Mouse (Mus musculus) lung, embryonic 14.5 days (tissue): ENCODE measurements around the gene C2cd4a. TPM values are rescaled to one million over a fixed set of nuclear protein-coding genes. Genes with fewer than 3 reads are reported as not detected.

Source experiments
- ATAC-seq: fragments of 200-750 bp; cut with Nextera tagmentation; 2 replicates; pipeline ENCODE4 v1.8.0; 2017; ENCODE audit warnings: mild to moderate bottlenecking, moderate TSS enrichment, moderate library complexity; ENCODE audit not compliant: insufficient read depth
- DNase-seq: peaks from one replicate; pipeline ENCODE4 v3.0.0-alpha.2; 2015
- H3K27ac ChIP-seq: fragments of 300-500 bp; sonication (generic); 2 replicates; pipeline ENCODE4 v1.5.1; 2014; ENCODE audit warnings: low read depth, mild to moderate bottlenecking, moderate library complexity
- H3K27me3 ChIP-seq: fragments of 300-500 bp; sonication (generic); 2 replicates; pipeline ENCODE4 v1.6.1; 2014; ENCODE audit warnings: low read length, control low read depth; ENCODE audit not compliant: insufficient read depth
- H3K36me3 ChIP-seq: fragments of 300-500 bp; sonication (generic); 2 replicates; pipeline ENCODE4 v1.6.1; 2014; ENCODE audit warnings: control low read depth; ENCODE audit not compliant: insufficient read depth
- H3K4me1 ChIP-seq: fragments of 300-500 bp; sonication (generic); 2 replicates; pipeline ENCODE4 v1.6.1; 2014; ENCODE audit warnings: antibody characterized with exemption, control low read depth; ENCODE audit not compliant: insufficient read depth
- H3K4me2 ChIP-seq: fragments of 300-500 bp; sonication (generic); 2 replicates; pipeline ENCODE4 v1.6.1; 2014; ENCODE audit warnings: mild to moderate bottlenecking
- H3K4me3 ChIP-seq: fragments of 300-500 bp; sonication (generic); 2 replicates; pipeline ENCODE4 v1.5.1; 2014; ENCODE audit warnings: low read depth, low read length
- H3K9ac ChIP-seq: fragments of 300-500 bp; sonication (generic); 2 replicates; pipeline ENCODE4 v1.6.1; 2014
- H3K9me3 ChIP-seq: fragments of 300-500 bp; sonication (generic); 2 replicates; pipeline ENCODE4 v1.6.1; 2016; ENCODE audit warnings: low read depth, low read length, control low read depth
- CTCF ChIP-seq: IDR thresholded peaks from 2 replicates; pipeline ENCODE4 v1.5.1; 2016; ENCODE audit warnings: antibody characterized with exemption, low read depth
- WGBS: fragments of 180-500 bp; shearing (Covaris S2); extraction: QIAGEN DNeasy Blood & Tissue Kit; methylation state at CpG from one replicate; pipeline ENCODE4 v1.1.7; 2014; 5-methylcytosine and 5-hydroxymethylcytosine counted together
- polyA plus RNA-seq: library from polyadenylated mRNA; unstranded; fragments of >200 nt; fragmentation: Nextera tagmentation; extraction: Ambion mirVana; gene quantifications from 2 replicates; pipeline ENCODE4 v1.2.1, GENCODE M21; 2014

The C2cd4a gene
- polyA plus RNA-seq, 1 experiment from 2014 or later = 1.9 TPM

DNA sequence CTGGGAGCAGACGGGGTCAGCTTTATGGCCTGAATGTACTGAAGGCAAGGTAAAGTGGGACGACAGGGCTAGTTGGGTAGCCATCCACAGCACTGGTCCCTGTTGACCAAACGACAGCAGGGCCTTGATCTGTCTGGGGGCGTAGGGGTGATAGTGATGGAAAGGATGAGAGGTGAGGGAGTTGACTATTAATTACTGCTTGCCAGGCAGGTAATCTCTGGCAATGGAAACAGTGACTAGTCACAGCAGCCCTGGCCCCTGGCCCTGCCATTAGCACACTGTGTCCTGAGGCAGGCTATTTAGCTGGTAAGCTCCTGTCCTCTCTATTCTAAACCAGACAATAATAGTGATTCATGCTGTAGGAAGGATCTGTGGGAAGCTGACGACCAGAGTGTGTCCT is 39.7 kb downstream of the C2cd4a start:
- Histone ChIP-seq H3K4me1 (no peaks in the 10 kb centered on the region; the same call in 1 of the 2 replicates), H3K4me3 (no peak overlapping the region), H3K36me3 (no peaks in the 10 kb centered on the region), H3K27ac (no peak overlapping the region), H3K9ac (no peak overlapping the region), H3K4me2 (no peak overlapping the region), H3K27me3 (no peaks in the 10 kb centered on the region), H3K9me3 (no peaks in the 10 kb centered on the region)
- 61% methylated on average over 5 of the region's 5 CpGs for WGBS
- no peak for ATAC-seq
- DNase-seq = no peak
- no peak for TF ChIP-seq CTCF

DNA sequence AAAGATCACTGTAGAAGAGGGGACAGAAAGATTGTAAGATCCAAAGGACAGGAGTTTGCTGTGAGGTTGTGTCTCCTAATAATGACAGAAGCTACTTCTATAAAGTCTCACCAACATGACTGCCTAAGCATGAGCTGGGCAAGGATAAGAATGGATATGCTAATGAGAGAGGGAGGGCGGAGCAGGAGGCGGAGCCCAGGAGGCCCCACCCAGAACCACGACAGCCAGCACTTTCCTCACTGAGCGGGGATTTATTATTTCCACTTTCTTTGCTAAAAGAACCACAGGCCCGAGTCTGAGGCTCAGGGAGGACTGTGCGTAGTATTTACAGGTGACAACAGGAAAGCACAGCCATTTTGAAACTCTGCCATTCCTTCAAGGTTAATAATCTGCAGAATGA is 44.5 kb downstream of the C2cd4a start:
- TF ChIP-seq CTCF = no peak
- no peak for DNase-seq
- no peak overlapping the region for H3K9ac ChIP-seq
- WGBS = 65% methylated on average over 6 of the region's 6 CpGs
- H3K36me3 ChIP-seq = no peaks in the 10 kb centered on the region
- no peak for ATAC-seq
- H3K4me3 ChIP-seq = no peak overlapping the region
- H3K4me2 ChIP-seq = no peak overlapping the region
- no peak overlapping the region for H3K27ac ChIP-seq
- H3K4me1 ChIP-seq = no peaks in the 10 kb centered on the region
- H3K27me3 ChIP-seq = no peaks in the 10 kb centered on the region
- 0 out of 2 replicates have a peak, but pooled peaks cover 3% of the 10 kb centered on the region for H3K9me3 ChIP-seq

DNA sequence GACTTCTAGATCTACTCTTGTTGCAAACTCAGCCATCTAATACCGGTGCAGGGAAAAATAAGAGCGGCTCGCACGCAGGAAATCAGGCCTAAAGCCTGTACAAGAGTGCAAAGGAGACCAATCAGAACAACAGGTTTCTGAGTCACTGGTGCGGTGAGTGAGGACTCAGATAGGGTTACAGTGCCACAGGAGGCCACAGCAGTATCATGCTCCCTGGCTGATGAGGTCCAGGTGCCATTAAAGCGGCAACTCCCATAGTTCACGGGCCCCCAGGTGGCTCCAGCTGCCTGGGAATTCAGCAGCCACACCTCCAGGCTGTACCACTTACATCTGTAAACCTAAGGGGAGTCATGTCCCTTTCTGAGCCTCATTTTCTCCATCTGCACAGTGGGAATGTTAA is 45.8 kb downstream of the C2cd4a start:
- H3K27ac ChIP-seq = no peak overlapping the region
- ATAC-seq = no peak
- 75% methylated on average over 7 of the region's 7 CpGs for WGBS

DNA sequence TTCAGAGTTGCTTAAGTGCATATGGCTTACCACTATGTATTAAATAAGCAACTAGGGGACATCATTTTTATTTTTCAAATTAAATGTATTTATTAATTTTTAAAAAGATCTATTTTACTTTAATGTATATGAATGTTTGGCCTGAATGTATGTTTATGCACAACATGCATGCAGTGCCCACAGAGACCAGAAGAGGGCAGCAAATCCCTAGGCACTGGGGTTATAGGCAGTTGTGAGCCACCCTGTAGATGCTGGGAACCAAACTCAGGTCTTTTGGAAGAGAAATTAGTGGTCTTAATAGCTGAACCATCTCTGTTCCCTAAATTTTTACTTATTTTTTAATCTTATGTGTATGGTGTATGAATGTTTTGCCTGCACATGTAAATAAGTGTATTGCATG is 48.2 kb downstream of the C2cd4a start:
- Histone ChIP-seq H3K4me3 (no peak overlapping the region), H3K4me2 (no peak overlapping the region), H3K9ac (no peak overlapping the region), H3K27ac (no peak overlapping the region), H3K27me3 (no peaks in the 10 kb centered on the region), H3K9me3 (0 out of 2 replicates have a peak, but pooled peaks cover 3% of the 10 kb centered on the region), H3K36me3 (no peaks in the 10 kb centered on the region), H3K4me1 (no peaks in the 10 kb centered on the region)
- TF ChIP-seq CTCF = peak; percentile 62
- DNase-seq (no peak), ATAC-seq (no peak)

More for the DNA sequence above, 45.8 kb downstream of the C2cd4a start:
- H3K9me3 ChIP-seq = 0 out of 2 replicates have a peak, but pooled peaks cover 3% of the 10 kb centered on the region
- H3K4me1 ChIP-seq = no peaks in the 10 kb centered on the region
- no peak overlapping the region for H3K4me2 ChIP-seq
- TF ChIP-seq CTCF = no peak
- H3K27me3 ChIP-seq = no peaks in the 10 kb centered on the region
- no peak for DNase-seq
- no peaks in the 10 kb centered on the region for H3K36me3 ChIP-seq
- H3K9ac ChIP-seq = no peak overlapping the region
- H3K4me3 ChIP-seq = no peak overlapping the region

- no peak overlapping the region for H3K4me3 ChIP-seq
- TF ChIP-seq CTCF = no peak
- 0 out of 2 replicates have a peak, but pooled peaks cover 3% of the 10 kb centered on the region for H3K9me3 ChIP-seq
- H3K9ac ChIP-seq = no peak overlapping the region
- 88% methylated on average over 3 of the region's 3 CpGs for WGBS
- H3K4me1 ChIP-seq = no peaks in the 10 kb centered on the region
- H3K4me2 ChIP-seq = no peak overlapping the region
- DNase-seq (no peak), ATAC-seq (no peak)
- H3K27ac ChIP-seq = no peak overlapping the region
- no peaks in the 10 kb centered on the region for H3K36me3 ChIP-seq
- no peaks in the 10 kb centered on the region for H3K27me3 ChIP-seq
These were observed 48.7 kb downstream of the C2cd4a start for GRCm38 (mm10) chr9:67783464-67783863.

- Histone ChIP-seq H3K27ac (no peak overlapping the region), H3K9me3 (0 out of 2 replicates have a peak, but pooled peaks cover 3% of the 10 kb centered on the region), H3K27me3 (no peaks in the 10 kb centered on the region), H3K36me3 (no peaks in the 10 kb centered on the region), H3K4me2 (no peak overlapping the region), H3K4me1 (no peaks in the 10 kb centered on the region), H3K9ac (no peak overlapping the region), H3K4me3 (no peak overlapping the region)
- TF ChIP-seq CTCF = no peak
- ATAC-seq = no peak
- WGBS = 52% methylated on average over 6 of the region's 6 CpGs
- DNase-seq = no peak
These were observed 49.3 kb downstream of the C2cd4a start for GRCm38 (mm10) chr9:67782786-67783185.

Other genes with a start within 250 kb of the C2cd4a start
- 1.1 and 1.7 TPM in 2 replicates for gene C2cd4b, start 72.9 kb downstream of the C2cd4a start, polyA plus RNA-seq
- 6.6 TPM in 2 replicates for gene Vps13c, start 8.1 kb upstream of the C2cd4a start, polyA plus RNA-seq